Mouse (Mus musculus) kidney, embryonic 16.5 days (tissue): ENCODE data around the gene Flywch1. TPM values are rescaled to one million over a fixed set of nuclear protein-coding genes. Genes with fewer than 3 reads are reported as not detected.
A peak's percentile ranks its signal among the peaks of the same experiment; 100 is the strongest.

Source experiments
- ATAC-seq: fragments of 200-750 bp; cut with Nextera tagmentation; 2 replicates; pipeline ENCODE4 v1.8.0; 2017; ENCODE audit warnings: moderate TSS enrichment; ENCODE audit not compliant: low FRiP score, low TSS enrichment
- H3K27ac ChIP-seq: fragments of 300-500 bp; sonication (generic); 2 replicates; pipeline ENCODE4 v1.5.1; 2014; ENCODE audit warnings: low read length
- H3K27me3 ChIP-seq: fragments of 300-500 bp; sonication (generic); 2 replicates; pipeline ENCODE4 v1.6.1; 2014; ENCODE audit warnings: low read length, control low read depth, mixed read lengths; ENCODE audit not compliant: insufficient read depth
- H3K36me3 ChIP-seq: fragments of 300-500 bp; sonication (generic); 2 replicates; pipeline ENCODE4 v1.6.1; 2014; ENCODE audit warnings: low read length, control low read depth, mixed read lengths; ENCODE audit not compliant: insufficient read depth
- H3K4me1 ChIP-seq: fragments of 300-500 bp; sonication (generic); 2 replicates; pipeline ENCODE4 v1.6.1; 2014; ENCODE audit warnings: low read length, control low read depth, mixed read lengths; ENCODE audit not compliant: insufficient read depth
- H3K4me2 ChIP-seq: fragments of 300-500 bp; sonication (generic); replicated peaks from 2 replicates; pipeline ENCODE4 v1.6.1; 2014; ENCODE audit warnings: low read depth, low read length
- H3K4me3 ChIP-seq: fragments of 300-500 bp; sonication (generic); 2 replicates; pipeline ENCODE4 v1.5.1; 2014; ENCODE audit warnings: mild to moderate bottlenecking, low read length
- H3K9ac ChIP-seq: fragments of 300-500 bp; sonication (generic); replicated peaks from 2 replicates; pipeline ENCODE4 v1.6.1; 2014; ENCODE audit warnings: low read length
- H3K9me3 ChIP-seq: fragments of 300-500 bp; sonication (generic); 2 replicates; pipeline ENCODE4 v1.6.1; 2016; ENCODE audit warnings: low read length, control low read depth
- WGBS: fragments of 180-500 bp; shearing (Covaris S2); extraction: QIAGEN DNeasy Blood & Tissue Kit; methylation state at CpG from one replicate; pipeline ENCODE4 v1.1.7; 2014; 5-methylcytosine and 5-hydroxymethylcytosine counted together
- polyA plus RNA-seq: library from polyadenylated mRNA; unstranded; fragments of >200 nt; fragmentation: Nextera tagmentation; extraction: Ambion mirVana; gene quantifications from 2 replicates; pipeline ENCODE4 v1.2.1, GENCODE M21; 2015

Flywch1 gene
- polyA plus RNA-seq, 1 experiment from 2014 or later, result 104 TPM

DNA sequence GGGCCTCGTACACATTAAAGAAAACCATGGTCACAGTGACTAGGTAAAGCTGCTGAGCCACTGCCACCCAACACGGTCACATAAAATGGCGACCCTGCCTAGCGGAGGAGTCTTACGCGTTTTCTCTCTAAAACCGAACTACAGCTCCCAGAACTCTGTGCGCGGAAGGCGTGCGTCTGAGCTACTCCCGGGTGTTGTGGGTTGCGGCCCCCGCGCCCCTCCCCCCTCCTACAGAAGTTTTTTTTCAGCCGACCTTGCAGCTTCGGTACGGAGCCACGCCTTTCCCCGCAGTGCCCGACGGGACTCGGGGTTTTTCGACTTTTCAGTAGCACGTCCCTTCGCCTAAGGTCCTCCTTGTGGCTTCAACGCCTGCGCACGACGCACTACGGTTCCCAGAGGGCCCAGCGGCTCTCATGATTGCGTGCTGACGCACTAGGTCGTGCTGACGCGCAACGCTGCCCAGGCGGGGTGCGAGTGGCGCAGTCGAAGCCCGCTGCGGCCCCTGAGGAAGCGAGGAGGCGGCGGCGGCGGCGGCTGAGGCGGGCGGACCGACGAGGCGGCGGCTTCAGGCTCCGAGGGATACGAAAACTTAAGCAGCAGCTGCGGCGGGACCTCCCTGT, 31.5 kb upstream of the Flywch1 start:
- no peaks in the 10 kb centered on the region; the same call in 1 of the 2 replicates for H3K27me3 ChIP-seq
- H3K9ac ChIP-seq, result peak overlapping the region; percentile 90
- under 1% methylated on average over 58 of the region's 60 CpGs for WGBS
- ATAC-seq, result peak; percentile 99
- peaks cover 31% of the 10 kb centered on the region for H3K4me1 ChIP-seq
- H3K4me2 ChIP-seq, result peak overlapping the region; percentile 92
- peaks cover 8% of the 10 kb centered on the region for H3K36me3 ChIP-seq
- H3K9me3 ChIP-seq, result 0 out of 2 replicates have a peak, but pooled peaks cover 2% of the 10 kb centered on the region
- peak overlapping the region; percentile 79 for H3K4me3 ChIP-seq
- H3K27ac ChIP-seq, result peak overlapping the region; percentile 93

DNA sequence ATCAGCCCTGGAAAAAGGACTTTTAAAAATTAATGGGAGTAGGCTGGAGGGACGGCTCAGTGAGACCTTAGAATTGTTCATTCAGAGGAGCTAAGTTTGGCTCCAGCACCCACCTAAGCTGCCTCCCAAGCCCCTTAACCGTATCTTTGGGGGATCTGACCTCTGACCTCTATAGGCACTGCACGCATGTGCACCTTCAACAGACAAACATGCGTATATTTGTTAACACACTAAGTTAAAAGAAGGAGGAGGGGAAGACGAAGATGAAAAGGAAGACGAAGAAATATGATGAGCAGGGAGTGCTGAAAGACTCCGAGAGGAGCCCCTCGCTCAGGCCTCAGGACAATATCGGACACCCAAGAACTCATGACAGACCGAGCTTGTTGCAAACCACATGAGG, 30.2 kb upstream of the Flywch1 start:
- 0 out of 2 replicates have a peak, but pooled peaks cover 2% of the 10 kb centered on the region for H3K9me3 ChIP-seq
- 0 out of 2 replicates have a peak, but pooled peaks cover 4% of the 10 kb centered on the region for H3K36me3 ChIP-seq
- H3K9ac ChIP-seq, result no peak overlapping the region
- no peak overlapping the region for H3K4me3 ChIP-seq
- peaks cover 23% of the 10 kb centered on the region for H3K4me1 ChIP-seq
- WGBS, result 94% methylated on average over 10 of the region's 10 CpGs
- no peak overlapping the region for H3K4me2 ChIP-seq
- H3K27me3 ChIP-seq, result no peaks in the 10 kb centered on the region; the same call in 1 of the 2 replicates
- ATAC-seq, result no peak
- H3K27ac ChIP-seq, result no peak overlapping the region

DNA sequence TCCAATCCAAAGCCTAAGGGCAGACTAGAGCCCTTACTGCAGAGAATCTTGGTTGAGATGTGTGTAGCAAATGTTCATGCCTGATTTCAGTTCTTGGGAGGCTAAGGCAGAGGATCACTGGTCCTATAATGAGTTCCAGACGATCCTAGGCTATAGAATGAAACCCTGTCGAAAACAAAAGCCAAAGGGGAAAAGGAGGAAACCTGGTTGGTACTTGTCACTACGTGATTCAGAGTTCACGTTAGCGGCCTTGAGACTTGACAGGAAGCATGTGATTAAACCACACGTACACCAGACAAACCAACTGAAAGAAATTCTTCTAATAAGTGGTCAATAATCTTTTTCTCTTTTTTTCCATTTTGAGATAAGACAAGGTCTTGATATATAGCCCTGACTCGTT, 25.9 kb upstream of the Flywch1 start:
- Histone ChIP-seq H3K4me2 (no peak overlapping the region), H3K4me3 (no peak overlapping the region), H3K9me3 (0 out of 2 replicates have a peak, but pooled peaks cover 2% of the 10 kb centered on the region), H3K4me1 (no peaks in the 10 kb centered on the region), H3K27me3 (no peaks in the 10 kb centered on the region; the same call in 1 of the 2 replicates), H3K36me3 (0 out of 2 replicates have a peak, but pooled peaks cover 6% of the 10 kb centered on the region), H3K27ac (no peak overlapping the region), H3K9ac (no peak overlapping the region; the same call in 1 of the 2 replicates)
- WGBS, result 71% methylated on average over 7 of the region's 7 CpGs
- no peak for ATAC-seq

DNA sequence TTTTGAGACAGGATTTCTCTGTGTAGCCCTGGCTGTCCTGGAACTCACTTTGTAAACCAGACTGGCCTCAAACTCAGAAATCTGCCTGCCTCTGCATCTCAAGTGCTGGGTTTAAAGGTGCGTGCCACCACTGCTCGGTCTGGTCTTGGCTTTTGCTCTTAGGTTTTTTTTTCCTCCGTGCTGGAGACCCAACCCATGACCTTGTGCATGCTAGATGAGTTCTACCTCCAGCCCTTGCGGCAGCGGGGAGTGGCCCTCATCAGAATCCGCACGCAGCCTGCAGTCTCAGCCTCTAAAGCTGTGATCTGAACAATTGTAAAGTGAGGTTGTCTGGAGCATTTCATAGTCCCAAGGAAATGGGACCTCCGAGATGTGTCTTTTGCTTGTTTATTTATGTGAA, 23.9 kb upstream of the Flywch1 start:
- Histone ChIP-seq H3K27ac (no peak overlapping the region), H3K27me3 (no peaks in the 10 kb centered on the region; the same call in 1 of the 2 replicates), H3K9me3 (no peaks in the 10 kb centered on the region), H3K4me1 (peaks cover 7% of the 10 kb centered on the region; the same call in 1 of the 2 replicates), H3K4me2 (no peak overlapping the region), H3K36me3 (0 out of 2 replicates have a peak, but pooled peaks cover 6% of the 10 kb centered on the region), H3K4me3 (no peak overlapping the region), H3K9ac (no peak overlapping the region)
- 92% methylated on average over 8 of the region's 8 CpGs for WGBS
- no peak for ATAC-seq

DNA sequence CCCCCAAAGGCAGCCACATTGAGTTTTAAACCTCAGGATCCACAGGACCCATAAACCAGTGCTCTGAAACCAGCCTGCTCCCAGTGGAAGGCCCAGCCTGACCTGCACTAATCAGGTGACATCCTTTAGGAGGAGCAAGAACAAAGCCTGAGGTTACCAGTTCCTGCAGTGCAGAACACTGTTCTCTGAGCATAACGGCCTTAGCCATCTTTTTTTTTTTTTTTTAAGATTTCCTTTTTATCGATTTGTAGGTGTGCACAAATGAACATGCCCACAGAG, 19.6 kb upstream of the Flywch1 start:
- Histone ChIP-seq H3K36me3 (0 out of 2 replicates have a peak, but pooled peaks cover 2% of the 10 kb centered on the region), H3K4me3 (peak overlapping the region; percentile 58), H3K4me1 (peaks cover 21% of the 10 kb centered on the region), H3K27ac (peak overlapping the region; percentile 87), H3K27me3 (no peaks in the 10 kb centered on the region), H3K9me3 (no peaks in the 10 kb centered on the region), H3K4me2 (peak overlapping the region; percentile 77), H3K9ac (peak overlapping the region; percentile 91)
- no peak for ATAC-seq
- 56% methylated on average over 2 of the region's 2 CpGs for WGBS

DNA sequence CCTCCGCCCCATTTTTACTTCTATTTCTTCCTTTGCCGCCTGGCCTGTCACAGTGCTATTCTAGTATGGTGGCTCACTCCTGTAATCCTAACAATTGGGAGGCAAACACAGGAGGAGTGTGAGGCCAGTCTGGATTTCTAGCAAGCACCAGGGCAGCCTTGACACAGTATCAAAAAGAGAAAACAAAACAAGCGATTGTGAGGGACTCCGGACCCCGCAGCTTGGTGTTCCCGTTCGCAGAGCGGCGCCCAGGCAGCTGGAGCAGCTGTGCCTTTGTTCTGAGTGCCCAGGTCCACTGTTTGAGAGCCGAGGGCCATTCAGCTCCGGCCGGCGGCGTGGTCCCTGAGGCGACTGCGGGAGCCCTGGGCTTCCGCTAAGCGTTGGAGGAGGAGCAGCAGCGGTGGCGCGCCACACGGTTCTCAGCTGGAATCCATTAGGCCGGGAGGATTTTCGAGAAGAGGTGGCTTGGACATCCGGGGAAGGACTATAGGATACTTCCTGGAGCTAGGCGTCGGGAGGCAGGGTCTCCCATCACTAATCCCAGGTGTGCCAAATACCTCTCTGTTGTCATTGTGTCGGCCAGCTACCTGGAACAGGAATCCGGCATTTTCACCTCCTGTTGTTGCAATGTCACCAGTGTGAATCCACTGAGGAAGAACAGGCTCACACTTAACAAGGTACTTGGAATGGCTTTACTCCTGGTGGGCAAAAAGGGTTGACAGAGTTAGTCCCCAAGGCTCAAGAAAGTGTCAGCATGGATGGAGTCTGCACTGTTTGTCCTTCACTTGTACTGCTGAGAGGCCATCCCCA, 19.1 kb upstream of the Flywch1 start, which contains the start of gene Srrm2:
Gene Srrm2, plus strand, starts transcription at position 264 of the 810 bp plus-strand sequence.
- 0 out of 2 replicates have a peak, but pooled peaks cover 2% of the 10 kb centered on the region for H3K36me3 ChIP-seq
- ATAC-seq, result peak; percentile 64
- H3K4me3 ChIP-seq, result peak within 1 kb of the TSS; percentile 58
- peak within 1 kb of the TSS; percentile 91 for H3K9ac ChIP-seq
- WGBS, result 2% methylated on average over 29 of the region's 29 CpGs
- peak within 1 kb of the TSS; percentile 77 for H3K4me2 ChIP-seq
- H3K4me1 ChIP-seq, result peaks cover 21% of the 10 kb centered on the region
- no peaks in the 10 kb centered on the region for H3K9me3 ChIP-seq
- peak within 1 kb of the TSS; percentile 87 for H3K27ac ChIP-seq
- no peaks in the 10 kb centered on the region for H3K27me3 ChIP-seq

DNA sequence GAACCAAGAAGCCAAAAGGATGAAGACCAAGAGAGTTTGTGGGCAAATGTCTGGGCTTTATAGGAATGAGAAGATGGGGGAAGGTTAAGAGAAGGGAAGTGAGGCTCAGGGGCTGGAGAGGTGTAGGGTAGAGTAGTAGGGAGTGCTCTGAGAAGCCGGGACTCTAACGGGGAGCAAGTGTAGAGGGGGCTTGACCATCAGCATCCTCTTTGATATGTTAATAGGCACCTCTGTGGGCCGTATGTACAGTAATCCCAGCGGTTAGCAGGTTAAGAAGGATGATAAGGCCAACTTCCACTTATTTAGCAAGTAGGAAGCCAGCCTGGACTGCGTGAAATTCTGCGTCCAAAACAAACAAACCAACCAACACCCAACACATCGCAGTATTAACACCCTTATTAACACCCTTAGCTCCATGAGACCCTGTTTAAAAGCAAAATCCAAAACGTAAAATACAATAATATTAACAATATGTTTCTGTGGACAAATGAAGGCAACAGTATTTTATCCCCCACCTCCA, 18.4 kb upstream of the Flywch1 start:
- WGBS, result 15% methylated on average over 8 of the region's 8 CpGs
- peak overlapping the region; percentile 87 for H3K27ac ChIP-seq

DNA sequence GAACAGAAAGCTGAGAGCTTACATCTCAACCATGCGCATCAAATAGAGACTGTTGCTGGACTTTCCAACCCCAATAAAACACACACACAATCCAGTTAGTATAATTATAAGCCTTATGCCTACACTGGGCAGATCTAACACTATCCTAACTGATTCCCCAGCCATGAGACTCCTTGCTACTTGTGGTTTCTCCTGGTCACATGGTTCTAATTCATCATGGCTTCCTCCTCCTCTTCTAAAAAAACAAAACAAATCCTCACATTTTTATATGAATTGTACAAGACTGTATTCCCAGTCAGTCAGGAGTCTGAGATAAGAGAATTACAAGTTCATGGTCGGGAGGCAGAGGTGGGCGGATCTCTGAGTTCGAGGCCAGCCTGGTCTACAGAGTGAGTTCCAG, 17.6 kb upstream of the Flywch1 start:
- no peaks in the 10 kb centered on the region for H3K9me3 ChIP-seq
- H3K4me3 ChIP-seq, result no peak overlapping the region
- H3K4me1 ChIP-seq, result peaks cover 21% of the 10 kb centered on the region
- no peak overlapping the region for H3K9ac ChIP-seq
- 0 out of 2 replicates have a peak, but pooled peaks cover 2% of the 10 kb centered on the region for H3K36me3 ChIP-seq
- H3K4me2 ChIP-seq, result no peak overlapping the region
- H3K27ac ChIP-seq, result no peak overlapping the region
- 87% methylated on average over 4 of the region's 4 CpGs for WGBS
- H3K27me3 ChIP-seq, result no peaks in the 10 kb centered on the region
- no peak for ATAC-seq

More for the DNA sequence above, 18.4 kb upstream of the Flywch1 start:
- peak overlapping the region; percentile 91 for H3K9ac ChIP-seq
- peak overlapping the region; percentile 58 for H3K4me3 ChIP-seq
- ATAC-seq, result no peak
- H3K4me1 ChIP-seq, result peaks cover 21% of the 10 kb centered on the region
- no peaks in the 10 kb centered on the region for H3K27me3 ChIP-seq
- H3K4me2 ChIP-seq, result peak overlapping the region; percentile 77
- no peaks in the 10 kb centered on the region for H3K9me3 ChIP-seq
- H3K36me3 ChIP-seq, result 0 out of 2 replicates have a peak, but pooled peaks cover 2% of the 10 kb centered on the region

DNA sequence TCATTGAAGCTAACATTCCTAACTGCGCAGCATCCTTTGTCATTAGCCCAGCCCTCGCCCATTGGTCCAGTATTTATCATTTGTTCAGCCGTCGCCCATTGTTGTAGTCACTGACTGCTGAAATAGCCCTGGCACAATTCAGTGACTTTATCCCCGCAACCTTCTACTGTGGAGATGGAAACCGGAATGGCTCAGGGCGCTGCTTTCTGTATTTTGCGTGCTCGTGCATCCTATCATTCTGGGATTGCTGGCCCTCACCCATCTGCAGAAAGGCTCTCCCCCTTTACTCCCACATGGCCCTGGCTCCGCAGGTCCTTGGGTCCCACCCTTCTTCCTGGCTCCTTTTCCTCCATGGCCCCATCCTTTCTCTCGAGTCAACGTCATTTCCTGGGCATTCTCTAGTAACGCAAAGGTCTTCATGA, 15.1 kb upstream of the Flywch1 start:
- ATAC-seq, result no peak
- WGBS, result 13% methylated on average over 13 of the region's 13 CpGs

More for the DNA sequence above, 15.1 kb upstream of the Flywch1 start:
- H3K27me3 ChIP-seq, result no peaks in the 10 kb centered on the region
- peaks cover 21% of the 10 kb centered on the region for H3K4me1 ChIP-seq
- H3K4me3 ChIP-seq, result peak overlapping the region; percentile 70
- no peaks in the 10 kb centered on the region for H3K9me3 ChIP-seq
- H3K4me2 ChIP-seq, result peak overlapping the region; percentile 91
- H3K36me3 ChIP-seq, result no peaks in the 10 kb centered on the region
- H3K27ac ChIP-seq, result 0 out of 2 replicates have a peak overlapping the region, but pooled peaks have one; percentile 13
- peak overlapping the region; percentile 80 for H3K9ac ChIP-seq
